Mouse (Mus musculus) midbrain, embryonic 12.5 days (tissue): ENCODE data around the gene B3gat3. TPM values are rescaled to one million over a fixed set of nuclear protein-coding genes. Genes with fewer than 3 reads are reported as not detected.
"Not testable (repeated sequence)": the region's sequence is repeated elsewhere in the genome, so short reads cannot be mapped to it uniquely, and the experiment has no call there.

Experiments used
- ATAC-seq: fragments of 200-750 bp; cut with Nextera tagmentation; 2 replicates; pipeline ENCODE4 v1.8.0; 2017; ENCODE audit warnings: low read depth, moderate TSS enrichment, moderate library complexity; ENCODE audit not compliant: low FRiP score
- H3K27ac ChIP-seq: fragments of 300-500 bp; sonication (generic); replicated peaks from 2 replicates; pipeline ENCODE4 v1.5.1; 2016; ENCODE audit warnings: mild to moderate bottlenecking
- H3K27me3 ChIP-seq: fragments of 300-500 bp; sonication (generic); 2 replicates; pipeline ENCODE4 v1.6.1; 2016; ENCODE audit warnings: mild to moderate bottlenecking
- H3K36me3 ChIP-seq: fragments of 300-500 bp; sonication (generic); 2 replicates; pipeline ENCODE4 v1.6.1; 2016
- H3K4me1 ChIP-seq: fragments of 300-500 bp; sonication (generic); 2 replicates; pipeline ENCODE4 v1.6.1; 2016
- H3K4me2 ChIP-seq: fragments of 300-500 bp; sonication (generic); replicated peaks from 2 replicates; pipeline ENCODE4 v1.6.1; 2016; ENCODE audit warnings: mild to moderate bottlenecking, moderate library complexity
- H3K4me3 ChIP-seq: fragments of 300-500 bp; sonication (generic); 2 replicates; pipeline ENCODE4 v1.5.1; 2016; ENCODE audit warnings: mild to moderate bottlenecking
- H3K9ac ChIP-seq: fragments of 300-500 bp; sonication (generic); replicated peaks from 2 replicates; pipeline ENCODE4 v1.6.1; 2016; ENCODE audit warnings: mild to moderate bottlenecking, moderate library complexity
- H3K9me3 ChIP-seq: fragments of 300-500 bp; sonication (generic); 2 replicates; pipeline ENCODE4 v1.6.1; 2016; ENCODE audit warnings: mild to moderate bottlenecking
- WGBS: fragments of 180-500 bp; shearing (Covaris S2); methylation state at CpG from one replicate; pipeline ENCODE4 v1.1.7; 2016; 5-methylcytosine and 5-hydroxymethylcytosine counted together
- microRNA-seq: library from miRNA; unstranded; fragments of <30 nt; microRNA quantifications from one replicate; pipeline ENCODE4, GENCODE M21; 2017
- polyA plus RNA-seq: library from polyadenylated mRNA; unstranded; fragments of >200 nt; fragmentation: Nextera tagmentation; extraction: Ambion mirVana; gene quantifications from 2 replicates; pipeline ENCODE4 v1.2.1, GENCODE M21; 2016

B3gat3 gene
- polyA plus RNA-seq, 1 experiment from 2014 or later: 71.9 TPM

- no peaks in the 10 kb centered on the region for H3K27me3 ChIP-seq
- H3K9me3 ChIP-seq: no peaks in the 10 kb centered on the region
- peak overlapping the region; percentile 84 for H3K9ac ChIP-seq
- H3K27ac ChIP-seq: 0 out of 2 replicates have a peak overlapping the region, but pooled peaks have one; percentile 85
- H3K36me3 ChIP-seq: peaks cover 77% of the 10 kb centered on the region
- 6% methylated on average over 9 of the region's 9 CpGs for WGBS
- ATAC-seq: no peak
- H3K4me1 ChIP-seq: peaks cover 24% of the 10 kb centered on the region
- H3K4me3 ChIP-seq: peak overlapping the region; percentile 63
- H3K4me2 ChIP-seq: peak overlapping the region; percentile 80
These were observed 47.7 kb downstream of the B3gat3 start for GRCm38 (mm10) chr19:8967893-8968292.

- not testable (repeated sequence) for ATAC-seq
These were observed 52.3 kb downstream of the B3gat3 start for GRCm38 (mm10) chr19:8972491-8972890.

GRCm38 (mm10) chr19:8974638-8975037, 54.5 kb downstream of the B3gat3 start:
- H3K27ac ChIP-seq: no peak overlapping the region
- no peaks in the 10 kb centered on the region for H3K4me1 ChIP-seq
- no peak overlapping the region for H3K9ac ChIP-seq
- no peaks in the 10 kb centered on the region for H3K27me3 ChIP-seq
- H3K4me3 ChIP-seq: no peak overlapping the region
- H3K36me3 ChIP-seq: peaks cover 98% of the 10 kb centered on the region
- no peak for ATAC-seq
- no peak overlapping the region for H3K4me2 ChIP-seq
- H3K9me3 ChIP-seq: no peaks in the 10 kb centered on the region
- WGBS: 96% methylated on average over 1 of the region's 1 CpGs

More at GRCm38 (mm10) chr19:8972491-8972890, 52.3 kb downstream of the B3gat3 start:
- WGBS: 88% methylated on average over 8 of the region's 8 CpGs
- peaks cover 90% of the 10 kb centered on the region for H3K36me3 ChIP-seq
- peaks cover 14% of the 10 kb centered on the region for H3K4me1 ChIP-seq
- not testable (repeated sequence) for H3K9me3 ChIP-seq, H3K27me3 ChIP-seq, H3K27ac ChIP-seq, H3K9ac ChIP-seq, H3K4me3 ChIP-seq, H3K4me2 ChIP-seq

GRCm38 (mm10) chr19:8975491-8975890, 55.3 kb downstream of the B3gat3 start:
- Histone ChIP-seq H3K4me2 (no peak overlapping the region), H3K4me1 (no peaks in the 10 kb centered on the region), H3K9me3 (no peaks in the 10 kb centered on the region), H3K27ac (no peak overlapping the region), H3K36me3 (peaks cover 97% of the 10 kb centered on the region), H3K4me3 (no peak overlapping the region), H3K27me3 (no peaks in the 10 kb centered on the region), H3K9ac (no peak overlapping the region)
- no peak for ATAC-seq
- 97% methylated on average over 2 of the region's 2 CpGs for WGBS

- WGBS: 52% methylated on average over 3 of the region's 3 CpGs
- H3K36me3 ChIP-seq: peaks cover 90% of the 10 kb centered on the region
- no peak overlapping the region for H3K4me3 ChIP-seq
- H3K27ac ChIP-seq: no peak overlapping the region
- H3K9ac ChIP-seq: no peak overlapping the region
- no peaks in the 10 kb centered on the region for H3K27me3 ChIP-seq
- H3K4me1 ChIP-seq: 0 out of 2 replicates have a peak, but pooled peaks cover 3% of the 10 kb centered on the region
- no peak overlapping the region for H3K4me2 ChIP-seq
- peak; percentile 67; the same call in 1 of the 2 replicates for ATAC-seq
- no peaks in the 10 kb centered on the region for H3K9me3 ChIP-seq
These were observed 56.4 kb downstream of the B3gat3 start for GRCm38 (mm10) chr19:8976535-8976934.

Small RNAs within 50 kb of the gene (microRNA-seq; reads per million reads assigned to microRNA genes)
- gene Mir5136: not detected

Other genes with a start within 250 kb of the B3gat3 start
- 138 and 150 TPM in 2 replicates for gene Slc3a2, start 197.0 kb upstream of the B3gat3 start, polyA plus RNA-seq
- gene Wdr74, start 184.5 kb upstream of the B3gat3 start, polyA plus RNA-seq: 78.5 and 80.7 TPM in 2 replicates
- 3.3 and 4.5 TPM in 2 replicates for gene 1700092M07Rik, start 179.7 kb upstream of the B3gat3 start, polyA plus RNA-seq
- 121 and 127 TPM in 2 replicates for gene Stx5a, start 179.0 kb upstream of the B3gat3 start, polyA plus RNA-seq
- gene Nxf1, start 163.3 kb upstream of the B3gat3 start, polyA plus RNA-seq: 210 and 224 TPM in 2 replicates
- gene Tmem223, start 149.4 kb upstream of the B3gat3 start, polyA plus RNA-seq: 211 and 214 TPM in 2 replicates
- 40.4 TPM in 2 replicates for gene Tmem179b, start 145.9 kb upstream of the B3gat3 start, polyA plus RNA-seq
- gene Taf6l, start 134.0 kb upstream of the B3gat3 start, polyA plus RNA-seq: 34.5 and 35.5 TPM in 2 replicates
- gene Polr2g, start 121.8 kb upstream of the B3gat3 start, polyA plus RNA-seq: 154 and 160 TPM in 2 replicates
- 8.3 and 8.8 TPM in 2 replicates for gene Zbtb3, start 117.8 kb upstream of the B3gat3 start, polyA plus RNA-seq
- gene Ttc9c, start 101.0 kb upstream of the B3gat3 start, polyA plus RNA-seq: 65.7 and 69.9 TPM in 2 replicates
- gene Hnrnpul2, start 100.4 kb upstream of the B3gat3 start, polyA plus RNA-seq: 6.0 and 6.4 TPM in 2 replicates
- gene AC129217.1, start 90.6 kb upstream of the B3gat3 start, polyA plus RNA-seq: not detected in 2 replicates
- gene Bscl2, start 82.9 kb upstream of the B3gat3 start, polyA plus RNA-seq: 68.0 and 68.7 TPM in 2 replicates
- gene Gng3, start 81.2 kb upstream of the B3gat3 start, polyA plus RNA-seq: 174 and 180 TPM in 2 replicates
- gene Lrrn4cl, start 69.6 kb upstream of the B3gat3 start, polyA plus RNA-seq: 0.55 and 0.62 TPM in 2 replicates
- gene Ubxn1, start 48.9 kb upstream of the B3gat3 start, polyA plus RNA-seq: 172 and 175 TPM in 2 replicates
- 59.6 and 63.5 TPM in 2 replicates for gene Uqcc3, start 39.5 kb upstream of the B3gat3 start, polyA plus RNA-seq
- gene Lbhd1, start 36.6 kb upstream of the B3gat3 start, polyA plus RNA-seq: 92.7 and 97.2 TPM in 2 replicates
- gene Gm49403, start 36.4 kb upstream of the B3gat3 start, polyA plus RNA-seq: not detected in 2 replicates
- 81.0 and 87.1 TPM in 2 replicates for gene 1810009A15Rik, start 31.5 kb upstream of the B3gat3 start, polyA plus RNA-seq
- not detected in 2 replicates for gene Gm49416, start 31.4 kb upstream of the B3gat3 start, polyA plus RNA-seq
- gene Ints5, start 27.4 kb upstream of the B3gat3 start, polyA plus RNA-seq: 46.2 and 46.6 TPM in 2 replicates
- gene Ganab, start 22.3 kb upstream of the B3gat3 start, polyA plus RNA-seq: 111 and 115 TPM in 2 replicates
- gene Rom1, start 9.0 kb downstream of the B3gat3 start, polyA plus RNA-seq: 2.1 and 2.2 TPM in 2 replicates
- gene Eml3, start 9.2 kb downstream of the B3gat3 start, polyA plus RNA-seq: 14.9 and 15.8 TPM in 2 replicates
- gene Mta2, start 21.5 kb downstream of the B3gat3 start, polyA plus RNA-seq: 189 and 192 TPM in 2 replicates
- 34.0 and 34.2 TPM in 2 replicates for gene Tut1, start 33.5 kb downstream of the B3gat3 start, polyA plus RNA-seq
- gene Eef1g, start 46.7 kb downstream of the B3gat3 start, polyA plus RNA-seq: 338 and 351 TPM in 2 replicates
- 7.6 and 12.2 TPM in 2 replicates for gene Ahnak, start 68.9 kb downstream of the B3gat3 start, polyA plus RNA-seq
- not detected in 2 replicates for gene Scgb1a1, start 167.6 kb downstream of the B3gat3 start, polyA plus RNA-seq
- 14.5 and 15.0 TPM in 2 replicates for gene Asrgl1, start 215.3 kb downstream of the B3gat3 start, polyA plus RNA-seq